Mouse (Mus musculus): ENCODE data around the gene Coil. TPM values are rescaled to one million over a fixed set of nuclear protein-coding genes. Genes with fewer than 3 reads are reported as not detected.

Gene Coil
- total RNA-seq, 1 experiment = 37.8 TPM

- no peak for DNase-seq (ENCODE audit: low read depth, low spot score)
- H3K4me1 ChIP-seq (ENCODE audit: control insufficient read depth in 2 of 2, insufficient read depth in 2 of 2, low read length in 2 of 2, poor library complexity in 1 of 2) = peaks cover 4 to 15% of the 10 kb centered on the region in 2 experiments; a peak in 3 of 4 replicates
- in situ Hi-C loops (cut with MboI; ENCODE audit: low sequenced_read_pairs in 2 of 2, unreplicated experiment in 2 of 2) = no loop called here
- H3K9me3 ChIP-seq (ENCODE audit: control insufficient read depth, insufficient read depth, low read depth, low read length) = no peaks in the 10 kb centered on the region
- peaks cover 36% of the 10 kb centered on the region for H3K36me3 ChIP-seq (ENCODE audit: control insufficient read depth, insufficient read depth, low read length, poor library complexity, severe bottlenecking)
- H3K9ac ChIP-seq (ENCODE audit: insufficient read depth, low read depth, low read length, poor library complexity, severe bottlenecking) = no peak overlapping the region
- H3K27ac ChIP-seq (ENCODE audit: insufficient read depth, low read depth, low read length, poor library complexity, severe bottlenecking) = peak overlapping the region; percentile 87; the same call in 1 of the 2 replicates
- TF ChIP-seq ZC3H11A (IDR thresholded peaks at IDR 0.05; ENCODE audit: borderline replicate concordance, low read depth, low read length) = no peak
- no peak for TF ChIP-seq HCFC1 (IDR thresholded peaks at IDR 0.05; ENCODE audit: borderline replicate concordance, insufficient read depth, low read length)
- no peak for TF ChIP-seq CHD2 (IDR thresholded peaks at IDR 0.05; ENCODE audit: low read depth, low read length)
- no peak for TF ChIP-seq ZNF384 (IDR thresholded peaks at IDR 0.05; ENCODE audit: low read depth, low read length)
- TF ChIP-seq MAFK (IDR thresholded peaks at IDR 0.05; ENCODE audit: insufficient read depth, low read depth, low read length) = no peak
- peak overlapping the region in 1 of 2 experiments; percentile 33; a peak in 2 of 4 replicates for H3K4me3 ChIP-seq (ENCODE audit: insufficient read depth in 1 of 2, low read depth in 1 of 2, low read length in 2 of 2, poor library complexity in 1 of 2, severe bottlenecking in 1 of 2)
These were observed 28.6 kb upstream of the Coil start for GRCm38 (mm10) chr11:88941489-88941888.

GRCm38 (mm10) chr11:88945971-88946585, 24.0 kb upstream of the Coil start:
- peak overlapping the region; percentile 5; the same call in 1 of the 2 replicates for H3K27ac ChIP-seq (ENCODE audit: insufficient read depth, low read depth, low read length, poor library complexity, severe bottlenecking)
- in situ Hi-C loops (cut with MboI; ENCODE audit: low sequenced_read_pairs in 2 of 2, unreplicated experiment in 2 of 2) = no loop called here
- H3K9ac ChIP-seq (ENCODE audit: insufficient read depth, low read depth, low read length, poor library complexity, severe bottlenecking) = peak overlapping the region; percentile 38; the same call in 1 of the 2 replicates
- H3K4me3 ChIP-seq (ENCODE audit: insufficient read depth in 1 of 2, low read depth in 1 of 2, low read length in 2 of 2, poor library complexity in 1 of 2, severe bottlenecking in 1 of 2) = no peak overlapping the region
- peaks cover 13 to 14% of the 10 kb centered on the region in 2 experiments for H3K4me1 ChIP-seq (ENCODE audit: control insufficient read depth in 2 of 2, insufficient read depth in 2 of 2, low read length in 2 of 2, poor library complexity in 1 of 2)
- H3K9me3 ChIP-seq (ENCODE audit: control insufficient read depth, insufficient read depth, low read depth, low read length) = no peaks in the 10 kb centered on the region
- no peak for TF ChIP-seq ZC3H11A (IDR thresholded peaks at IDR 0.05; ENCODE audit: borderline replicate concordance, low read depth, low read length)
- no peak for TF ChIP-seq MAFK (IDR thresholded peaks at IDR 0.05; ENCODE audit: insufficient read depth, low read depth, low read length)
- no peak for TF ChIP-seq CHD2 (IDR thresholded peaks at IDR 0.05; ENCODE audit: low read depth, low read length)
- TF ChIP-seq HCFC1 (IDR thresholded peaks at IDR 0.05; ENCODE audit: borderline replicate concordance, insufficient read depth, low read length) = no peak
- TF ChIP-seq ZNF384 (IDR thresholded peaks at IDR 0.05; ENCODE audit: low read depth, low read length) = no peak
- peaks cover 34% of the 10 kb centered on the region for H3K36me3 ChIP-seq (ENCODE audit: control insufficient read depth, insufficient read depth, low read length, poor library complexity, severe bottlenecking)
- DNase-seq (ENCODE audit: low read depth, low spot score) = no peak

- no peak for DNase-seq (ENCODE audit: low read depth, low spot score)
- H3K9ac ChIP-seq (ENCODE audit: insufficient read depth, low read depth, low read length, poor library complexity, severe bottlenecking) = peak overlapping the region; percentile 39; the same call in 1 of the 2 replicates
- H3K9me3 ChIP-seq (ENCODE audit: control insufficient read depth, insufficient read depth, low read depth, low read length) = no peaks in the 10 kb centered on the region
- H3K27ac ChIP-seq (ENCODE audit: insufficient read depth, low read depth, low read length, poor library complexity, severe bottlenecking) = peak overlapping the region; percentile 99
- H3K36me3 ChIP-seq (ENCODE audit: control insufficient read depth, insufficient read depth, low read length, poor library complexity, severe bottlenecking) = peaks cover 37% of the 10 kb centered on the region
- in situ Hi-C loops (cut with MboI; ENCODE audit: low sequenced_read_pairs in 2 of 2, unreplicated experiment in 2 of 2) = no loop called here
- H3K4me1 ChIP-seq (ENCODE audit: control insufficient read depth in 2 of 2, insufficient read depth in 2 of 2, low read length in 2 of 2, poor library complexity in 1 of 2) = peaks cover 13 to 14% of the 10 kb centered on the region in 2 experiments
- peak overlapping the region in 1 of 2 experiments; percentile 39; a peak in 2 of 4 replicates for H3K4me3 ChIP-seq (ENCODE audit: insufficient read depth in 1 of 2, low read depth in 1 of 2, low read length in 2 of 2, poor library complexity in 1 of 2, severe bottlenecking in 1 of 2)
- TF ChIP-seq CHD2 (IDR thresholded peaks at IDR 0.05; ENCODE audit: low read depth, low read length) = no peak
- no peak for TF ChIP-seq ZNF384 (IDR thresholded peaks at IDR 0.05; ENCODE audit: low read depth, low read length)
- TF ChIP-seq MAFK (IDR thresholded peaks at IDR 0.05; ENCODE audit: insufficient read depth, low read depth, low read length) = no peak
These were observed 21.2 kb upstream of the Coil start for GRCm38 (mm10) chr11:88948896-88949295.

GRCm38 (mm10) chr11:88949802-88950639, 20.0 kb upstream of the Coil start:
- peaks cover 13 to 14% of the 10 kb centered on the region in 2 experiments for H3K4me1 ChIP-seq (ENCODE audit: control insufficient read depth in 2 of 2, insufficient read depth in 2 of 2, low read length in 2 of 2, poor library complexity in 1 of 2)
- peaks cover 31% of the 10 kb centered on the region for H3K36me3 ChIP-seq (ENCODE audit: control insufficient read depth, insufficient read depth, low read length, poor library complexity, severe bottlenecking)
- H3K27ac ChIP-seq (ENCODE audit: insufficient read depth, low read depth, low read length, poor library complexity, severe bottlenecking) = peak overlapping the region; percentile 99
- H3K9me3 ChIP-seq (ENCODE audit: control insufficient read depth, insufficient read depth, low read depth, low read length) = no peaks in the 10 kb centered on the region
- TF ChIP-seq CHD2 (IDR thresholded peaks at IDR 0.05; ENCODE audit: low read depth, low read length) = no peak
- no peak for TF ChIP-seq HCFC1 (IDR thresholded peaks at IDR 0.05; ENCODE audit: borderline replicate concordance, insufficient read depth, low read length)
- no peak for TF ChIP-seq ZNF384 (IDR thresholded peaks at IDR 0.05; ENCODE audit: low read depth, low read length)
- TF ChIP-seq MAFK (IDR thresholded peaks at IDR 0.05; ENCODE audit: insufficient read depth, low read depth, low read length) = no peak
- no peak for TF ChIP-seq ZC3H11A (IDR thresholded peaks at IDR 0.05; ENCODE audit: borderline replicate concordance, low read depth, low read length)
- H3K9ac ChIP-seq (ENCODE audit: insufficient read depth, low read depth, low read length, poor library complexity, severe bottlenecking) = peak overlapping the region; percentile 85
- in situ Hi-C loops (cut with MboI; ENCODE audit: low sequenced_read_pairs in 2 of 2, unreplicated experiment in 2 of 2) = no loop called here
- H3K4me3 ChIP-seq (ENCODE audit: insufficient read depth in 1 of 2, low read depth in 1 of 2, low read length in 2 of 2, poor library complexity in 1 of 2, severe bottlenecking in 1 of 2) = peak overlapping the region; percentile 51 to 61
- DNase-seq (ENCODE audit: low read depth, low spot score) = no peak
